Mouse (Mus musculus) heart, adult 11 months (tissue): ENCODE results near the gene Ptch2.

Source experiments
- DNase-seq: peaks from one replicate; pipeline ENCODE4 v3.0.0; 2022

The Ptch2 gene

GRCm38 (mm10) chr4:117095551-117096452, at the start of gene Ptch2:
TSS of gene Ptch2 (plus strand) at chr4:117096075.
- peak; percentile 98 for DNase-seq

- peak; percentile 94 for DNase-seq
Observed at GRCm38 (mm10) chr4:117048836-117049235, 47.0 kb upstream of the Ptch2 start.

- DNase-seq, result peak; percentile 87
Observed at GRCm38 (mm10) chr4:117049485-117049884, 46.4 kb upstream of the Ptch2 start.

- DNase-seq, result peak; percentile 96
Observed at GRCm38 (mm10) chr4:117052626-117053025, 43.2 kb upstream of the Ptch2 start.

GRCm38 (mm10) chr4:117053956-117054355, 41.9 kb upstream of the Ptch2 start:
- no peak for DNase-seq

GRCm38 (mm10) chr4:117056102-117056501, 39.8 kb upstream of the Ptch2 start:
- no peak for DNase-seq

- DNase-seq, result no peak
Observed at GRCm38 (mm10) chr4:117056514-117056913, 39.4 kb upstream of the Ptch2 start.

- no peak for DNase-seq
Observed at GRCm38 (mm10) chr4:117058512-117058911, 37.4 kb upstream of the Ptch2 start.

GRCm38 (mm10) chr4:117062700-117063390, 33.0 kb upstream of the Ptch2 start:
- no peak for DNase-seq

- DNase-seq, result no peak
Observed at GRCm38 (mm10) chr4:117068035-117068434, 27.8 kb upstream of the Ptch2 start.

GRCm38 (mm10) chr4:117069647-117070046, 26.2 kb upstream of the Ptch2 start:
- no peak for DNase-seq

- DNase-seq, result no peak
Observed at GRCm38 (mm10) chr4:117070624-117071023, 25.3 kb upstream of the Ptch2 start.

- DNase-seq, result no peak
Observed at GRCm38 (mm10) chr4:117071183-117071582, 24.7 kb upstream of the Ptch2 start.

- DNase-seq, result no peak
Observed at GRCm38 (mm10) chr4:117087948-117088640, 7.8 kb upstream of the Ptch2 start.

GRCm38 (mm10) chr4:117090586-117090985, 5.3 kb upstream of the Ptch2 start:
- DNase-seq, result no peak

- DNase-seq, result no peak
Observed at GRCm38 (mm10) chr4:117094626-117095361, 1.1 kb upstream of the Ptch2 start.

GRCm38 (mm10) chr4:117096666-117097065, 791 bp downstream of the Ptch2 start:
- DNase-seq, result peak; percentile 93

- DNase-seq, result peak; percentile 87
Observed at GRCm38 (mm10) chr4:117097969-117098763, 2.3 kb downstream of the Ptch2 start.

- peak; percentile 80 for DNase-seq
Observed at GRCm38 (mm10) chr4:117098764-117099036, 2.8 kb downstream of the Ptch2 start.

GRCm38 (mm10) chr4:117100036-117100435, 4.2 kb downstream of the Ptch2 start:
- DNase-seq, result peak; percentile 86

GRCm38 (mm10) chr4:117101218-117101617, 5.3 kb downstream of the Ptch2 start:
- peak; percentile 95 for DNase-seq

- DNase-seq, result no peak
Observed at GRCm38 (mm10) chr4:117104672-117105071, 8.8 kb downstream of the Ptch2 start.
